Mouse (Mus musculus): ENCODE measurements at regions not wholly inside any gene's neighbourhood (a gene's known extent, or its start where the extent isn't known, plus 50 kb on each side); places are given as distances from the start of the nearest gene placed in this dataset.

GRCm38 (mm10) chr12:77912863-77913554, 281.0 kb upstream of the Gm6657 start:
- TF ChIP-seq CTCF (IDR thresholded peaks at IDR 0.05; ENCODE audit: control insufficient read depth, insufficient read depth, insufficient read length) (no peak), MYOG (IDR thresholded peaks at IDR 0.05; ENCODE audit: control insufficient read depth, extremely low read depth, insufficient read length) (no peak)
